Mouse (Mus musculus) hindbrain, embryonic 14.5 days (tissue): ENCODE data around the gene Tspan11. TPM values are rescaled to one million over a fixed set of nuclear protein-coding genes. Genes with fewer than 3 reads are reported as not detected.

Experiments used
- ATAC-seq: fragments of 200-750 bp; cut with Nextera tagmentation; 2 replicates; pipeline ENCODE4 v1.8.0; 2017; ENCODE audit warnings: moderate number of reproducible peaks, mild to moderate bottlenecking, moderate TSS enrichment, moderate library complexity; ENCODE audit not compliant: low FRiP score
- DNase-seq: peaks from one replicate; pipeline ENCODE4 v3.0.0-alpha.2; 2015; ENCODE audit warnings: low spot score
- H3K27ac ChIP-seq: fragments of 300-500 bp; sonication (generic); 2 replicates; pipeline ENCODE4 v1.5.1; 2014; ENCODE audit warnings: mild to moderate bottlenecking, moderate library complexity
- H3K27me3 ChIP-seq: fragments of 300-500 bp; sonication (generic); 2 replicates; pipeline ENCODE4 v1.6.1; 2014; ENCODE audit warnings: mild to moderate bottlenecking, low read length, mixed read lengths; ENCODE audit not compliant: control insufficient read depth, insufficient read depth
- H3K36me3 ChIP-seq: fragments of 300-500 bp; sonication (generic); replicated peaks from 2 replicates; pipeline ENCODE4 v1.6.1; 2014; ENCODE audit not compliant: control insufficient read depth, insufficient read depth
- H3K4me1 ChIP-seq: fragments of 300-500 bp; sonication (generic); replicated peaks from 2 replicates; pipeline ENCODE4 v1.6.1; 2014; ENCODE audit warnings: antibody characterized with exemption, low read length, mixed read lengths; ENCODE audit not compliant: control insufficient read depth, insufficient read depth
- H3K4me2 ChIP-seq: fragments of 300-500 bp; sonication (generic); replicated peaks from 2 replicates; pipeline ENCODE4 v1.6.1; 2014; ENCODE audit warnings: mild to moderate bottlenecking, moderate library complexity
- H3K4me3 ChIP-seq: fragments of 300-500 bp; sonication (generic); replicated peaks from 2 replicates; pipeline ENCODE4 v1.5.1; 2014; ENCODE audit warnings: mild to moderate bottlenecking, low read length
- H3K9ac ChIP-seq: fragments of 300-500 bp; sonication (generic); 2 replicates; pipeline ENCODE4 v1.6.1; 2014
- H3K9me3 ChIP-seq: fragments of 300-500 bp; sonication (generic); 2 replicates; pipeline ENCODE4 v1.6.1; 2016; ENCODE audit warnings: low read length; ENCODE audit not compliant: control insufficient read depth
- WGBS: fragments of 180-500 bp; shearing (Covaris S2); extraction: QIAGEN DNeasy Blood & Tissue Kit; methylation state at CpG from one replicate; pipeline ENCODE4 v1.1.7; 2014; 5-methylcytosine and 5-hydroxymethylcytosine counted together
- polyA plus RNA-seq: library from polyadenylated mRNA; unstranded; fragments of >200 nt; fragmentation: Nextera tagmentation; extraction: Ambion mirVana; gene quantifications from 2 replicates; pipeline ENCODE4 v1.2.1, GENCODE M21; 2014

The Tspan11 gene
- polyA plus RNA-seq, 1 experiment from 2014 or later = 4.2 TPM

DNA sequence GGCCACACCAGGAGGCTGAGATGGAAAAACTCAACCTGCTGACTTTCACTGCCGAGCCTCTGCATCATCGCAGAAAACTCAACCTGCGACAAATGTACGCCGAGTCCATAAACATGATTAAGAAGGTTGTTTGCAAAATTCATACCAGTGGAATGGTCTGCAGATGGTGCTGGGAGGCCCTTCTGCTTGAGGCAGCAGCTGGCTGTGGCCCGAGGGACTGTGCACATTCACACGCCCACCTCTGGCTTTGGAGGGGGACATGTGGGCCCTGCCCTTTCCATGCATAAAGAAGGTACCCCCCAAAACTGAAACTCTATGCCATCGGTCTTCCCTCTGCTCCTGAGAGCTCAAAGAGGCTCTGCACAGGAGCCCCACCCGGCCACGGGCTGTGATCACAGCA lies 114.7 kb downstream of the Tspan11 start:
- Histone ChIP-seq H3K36me3 (no peaks in the 10 kb centered on the region), H3K27ac (no peak overlapping the region)
- ATAC-seq = no peak

DNA sequence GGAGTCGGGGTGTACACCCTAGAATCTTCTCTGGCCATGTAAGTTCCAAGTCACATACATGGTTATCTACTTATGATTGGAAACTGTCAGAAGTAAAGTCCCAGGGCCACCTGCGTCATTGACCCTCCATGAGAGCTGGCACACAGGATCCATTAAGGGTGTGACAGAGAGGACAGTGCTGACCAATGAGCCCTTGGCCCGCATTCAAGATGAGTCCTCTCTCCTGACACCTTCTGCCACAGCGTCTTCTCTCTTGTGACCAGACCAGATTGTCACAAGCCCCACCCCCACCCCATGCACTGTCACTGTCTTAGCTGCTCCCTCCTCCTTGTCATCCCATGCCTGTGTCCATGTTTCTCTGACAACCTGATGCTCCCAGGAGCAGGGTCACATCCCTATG lies 115.3 kb downstream of the Tspan11 start:
- WGBS = 86% methylated on average over 4 of the region's 4 CpGs
- DNase-seq (no peak), ATAC-seq (no peak)
- no peak overlapping the region for H3K9ac ChIP-seq
- H3K4me2 ChIP-seq = no peak overlapping the region
- peaks cover 20% of the 10 kb centered on the region; the same call in 1 of the 2 replicates for H3K4me1 ChIP-seq
- H3K27me3 ChIP-seq = no peaks in the 10 kb centered on the region
- H3K36me3 ChIP-seq = no peaks in the 10 kb centered on the region
- H3K9me3 ChIP-seq = no peaks in the 10 kb centered on the region
- no peak overlapping the region for H3K27ac ChIP-seq
- H3K4me3 ChIP-seq = no peak overlapping the region

More for the DNA sequence above, 114.7 kb downstream of the Tspan11 start:
- no peak for DNase-seq
- peaks cover 20% of the 10 kb centered on the region; the same call in 1 of the 2 replicates for H3K4me1 ChIP-seq
- H3K4me2 ChIP-seq = no peak overlapping the region
- no peaks in the 10 kb centered on the region for H3K27me3 ChIP-seq
- H3K4me3 ChIP-seq = no peak overlapping the region
- H3K9me3 ChIP-seq = no peaks in the 10 kb centered on the region
- 65% methylated on average over 10 of the region's 10 CpGs for WGBS
- H3K9ac ChIP-seq = no peak overlapping the region

DNA sequence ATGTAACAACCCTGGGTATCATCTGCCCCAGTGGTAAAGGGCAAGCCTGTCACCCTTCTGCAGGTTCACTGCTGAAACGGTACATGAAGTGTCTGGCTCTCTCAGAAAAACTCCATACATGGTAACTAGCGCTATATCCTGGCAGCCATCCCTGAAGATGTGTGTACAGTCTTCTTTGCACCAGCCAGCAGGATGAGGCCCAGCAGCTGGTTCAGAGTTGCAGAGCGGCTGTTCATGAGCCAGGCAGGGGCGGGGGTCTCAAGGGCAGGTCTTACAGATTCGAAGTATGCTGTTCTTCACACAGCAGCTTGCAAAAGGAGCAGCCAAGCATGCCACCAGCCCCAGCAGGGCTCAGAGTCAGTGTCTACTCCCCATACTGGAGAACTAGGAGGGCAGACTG lies 116.2 kb downstream of the Tspan11 start:
- H3K27ac ChIP-seq = no peak overlapping the region
- no peak overlapping the region for H3K4me3 ChIP-seq
- WGBS = 49% methylated on average over 5 of the region's 5 CpGs
- ATAC-seq (no peak), DNase-seq (no peak)
- H3K36me3 ChIP-seq = no peaks in the 10 kb centered on the region
- H3K9ac ChIP-seq = no peak overlapping the region
- no peaks in the 10 kb centered on the region for H3K9me3 ChIP-seq
- H3K4me1 ChIP-seq = peaks cover 23% of the 10 kb centered on the region; the same call in 1 of the 2 replicates
- H3K4me2 ChIP-seq = no peak overlapping the region
- H3K27me3 ChIP-seq = no peaks in the 10 kb centered on the region

Other genes with a start within 250 kb of the Tspan11 start
- 35.0 and 37.4 TPM in 2 replicates for gene Prmt8, start 118.1 kb upstream of the Tspan11 start, polyA plus RNA-seq